ENCODE assay signal across 16 mouse cellular contexts in the genomic region with DNA sequence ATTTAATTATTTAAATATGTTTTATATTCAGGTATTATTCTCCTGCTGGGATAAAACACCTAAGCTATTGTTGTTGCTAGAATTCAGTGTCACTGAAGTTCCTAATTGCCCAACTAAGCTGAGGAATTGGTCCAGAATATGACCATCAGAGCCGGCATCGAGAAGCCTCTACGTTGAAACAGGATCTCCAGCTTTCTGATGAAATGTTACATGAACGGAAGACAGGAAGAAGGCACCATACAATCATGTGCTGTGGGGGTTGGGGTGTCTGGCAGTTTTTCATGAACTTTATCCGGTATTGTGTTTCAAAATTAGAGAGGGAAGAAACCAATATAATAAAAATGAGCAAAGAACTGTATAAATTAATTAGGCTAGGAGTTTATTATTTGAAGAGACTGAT.
"Had no signal": no experiment of that assay in that cellular context is flagged by ENCODE, and none has a peak within 500 bp of the region (broad histone marks: within the 10 kb centered on the region; RNA-seq: fewer than 3 reads in every experiment).

No protein-coding gene starts in this region.

- ATAC-seq: hindbrain, embryonic 16.5 days; inflammation-experienced regulatory T-cells, adult 6 months; intestine, embryonic 15.5 days; intestine, postnatal 0 days had no signal

- DNase-seq: gastrocnemius, adult 2 months; gastrocnemius, postnatal 10 days; gastrocnemius, postnatal 25 days; heart, adult 2 months; heart, postnatal 14 days; heart, postnatal 36 days; kidney, adult 2 months; kidney, adult 9 months; kidney, postnatal 14 days; kidney, postnatal 36 days; liver; liver, embryonic 13.5 days had no signal
